Mouse (Mus musculus) heart, embryonic 15.5 days (tissue): ENCODE measurements around the gene Ctc1. TPM values are rescaled to one million over a fixed set of nuclear protein-coding genes. Genes with fewer than 3 reads are reported as not detected.

Experiments
- ATAC-seq: fragments of 200-750 bp; cut with Nextera tagmentation; replicated peaks from 2 replicates; pipeline ENCODE4 v1.8.0; 2017; ENCODE audit warnings: low read depth, moderate TSS enrichment; ENCODE audit not compliant: insufficient number of reproducible peaks, insufficient read depth, low FRiP score
- H3K27ac ChIP-seq: fragments of 300-500 bp; sonication (generic); 2 replicates; pipeline ENCODE4 v1.5.1; 2015; ENCODE audit warnings: mild to moderate bottlenecking, inconsistent platforms
- H3K27me3 ChIP-seq: fragments of 300-500 bp; sonication (generic); 2 replicates; pipeline ENCODE4 v1.6.1; 2015; ENCODE audit warnings: inconsistent platforms
- H3K36me3 ChIP-seq: fragments of 300-500 bp; sonication (generic); 2 replicates; pipeline ENCODE4 v1.6.1; 2015; ENCODE audit warnings: mild to moderate bottlenecking, inconsistent platforms
- H3K4me1 ChIP-seq: fragments of 300-500 bp; sonication (generic); replicated peaks from 2 replicates; pipeline ENCODE4 v1.6.1; 2015; ENCODE audit warnings: inconsistent platforms
- H3K4me2 ChIP-seq: fragments of 300-500 bp; sonication (generic); 2 replicates; pipeline ENCODE4 v1.6.1; 2015; ENCODE audit warnings: inconsistent platforms, mild to moderate bottlenecking, moderate library complexity
- H3K4me3 ChIP-seq: fragments of 300-500 bp; sonication (generic); 2 replicates; pipeline ENCODE4 v1.5.1; 2015; ENCODE audit warnings: mild to moderate bottlenecking, inconsistent platforms
- H3K9ac ChIP-seq: fragments of 300-500 bp; sonication (generic); 2 replicates; pipeline ENCODE4 v1.6.1; 2015; ENCODE audit warnings: mild to moderate bottlenecking, inconsistent platforms
- H3K9me3 ChIP-seq: fragments of 300-500 bp; sonication (generic); replicated peaks from 2 replicates; pipeline ENCODE4 v1.6.1; 2016; ENCODE audit warnings: inconsistent platforms
- WGBS: fragments of 180-500 bp; shearing (Covaris S2); methylation state at CpG from one replicate; pipeline ENCODE4 v1.1.7; 2015; ENCODE audit warnings: mixed read lengths; 5-methylcytosine and 5-hydroxymethylcytosine counted together
- microRNA-seq: library from miRNA; unstranded; fragments of <30 nt; microRNA quantifications from one replicate; pipeline ENCODE4, GENCODE M21; 2016
- polyA plus RNA-seq: library from polyadenylated mRNA; unstranded; fragments of >200 nt; fragmentation: Nextera tagmentation; extraction: Ambion mirVana; gene quantifications from 2 replicates; pipeline ENCODE4 v1.2.1, GENCODE M21; 2015

The Ctc1 gene
- polyA plus RNA-seq, 1 experiment from 2014 or later = 38.3 TPM

DNA sequence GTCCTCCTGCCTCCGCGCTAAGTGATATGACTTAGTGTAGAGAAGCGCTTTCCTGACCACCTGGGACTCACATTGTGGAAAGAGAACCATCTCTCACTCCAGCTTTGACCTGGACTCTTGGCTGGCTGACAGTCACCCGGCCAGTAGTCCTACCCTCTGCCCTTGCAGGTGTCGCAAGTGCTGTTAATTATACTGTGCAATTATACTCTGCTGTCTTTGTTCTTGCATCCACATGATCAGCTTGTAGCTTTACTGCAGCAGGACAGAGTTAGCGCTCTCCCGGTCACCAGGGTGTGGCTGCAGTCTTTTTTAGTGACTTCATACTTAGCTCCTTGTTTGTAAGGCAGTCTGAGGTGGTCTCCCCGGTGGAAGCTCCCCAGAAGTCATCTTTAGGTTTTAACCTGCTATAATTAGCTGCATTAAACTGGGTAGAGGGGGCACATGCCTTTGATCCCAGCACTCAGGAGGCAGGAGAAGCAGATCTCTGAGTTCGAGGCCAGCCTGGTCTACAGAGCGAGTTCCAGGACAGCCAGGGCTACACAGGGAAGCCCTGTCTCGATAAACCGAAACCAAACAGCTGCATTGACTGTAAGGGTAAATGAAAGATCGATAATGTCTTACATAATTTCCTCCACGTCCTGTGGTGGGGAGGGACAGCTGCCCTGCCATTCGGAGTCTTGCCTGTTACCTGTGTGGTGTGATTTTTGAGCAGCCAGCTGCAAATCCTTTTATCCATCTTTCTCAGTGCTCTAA is 64.6 kb downstream of the Ctc1 start:
- no peak for ATAC-seq
- no peak overlapping the region for H3K4me3 ChIP-seq
- H3K36me3 ChIP-seq = no peaks in the 10 kb centered on the region
- no peak overlapping the region for H3K4me2 ChIP-seq
- H3K9ac ChIP-seq = no peak overlapping the region
- no peaks in the 10 kb centered on the region for H3K27me3 ChIP-seq
- H3K9me3 ChIP-seq = no peaks in the 10 kb centered on the region
- peaks cover 12% of the 10 kb centered on the region; the same call in 1 of the 2 replicates for H3K4me1 ChIP-seq
- 73% methylated on average over 15 of the region's 15 CpGs for WGBS
- no peak overlapping the region for H3K27ac ChIP-seq

DNA sequence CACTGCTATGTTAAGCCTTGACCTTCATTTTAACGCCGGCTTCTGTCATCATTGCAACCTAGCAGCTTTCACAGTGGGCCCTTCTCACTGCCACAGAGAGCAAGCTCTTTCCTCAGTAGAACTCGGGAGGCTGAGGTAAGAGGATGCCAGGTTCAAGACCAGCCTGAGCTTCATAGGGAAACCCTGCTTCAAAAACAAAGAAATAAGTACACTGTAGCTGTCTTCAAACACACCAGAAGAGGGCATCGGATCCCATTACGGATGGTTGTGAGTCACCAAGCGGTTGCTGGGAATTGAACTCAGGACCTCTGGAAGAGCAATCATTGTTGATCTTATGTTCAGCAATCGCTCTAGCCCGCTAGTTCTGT is 65.1 kb downstream of the Ctc1 start:
- Histone ChIP-seq H3K4me1 (peaks cover 12% of the 10 kb centered on the region; the same call in 1 of the 2 replicates), H3K9me3 (no peaks in the 10 kb centered on the region), H3K27me3 (no peaks in the 10 kb centered on the region), H3K36me3 (no peaks in the 10 kb centered on the region), H3K4me2 (no peak overlapping the region), H3K4me3 (no peak overlapping the region), H3K27ac (no peak overlapping the region), H3K9ac (no peak overlapping the region)
- 86% methylated on average over 8 of the region's 8 CpGs for WGBS
- ATAC-seq = no peak

GRCm38 (mm10) chr11:69081613-69082012 is 65.9 kb downstream of the Ctc1 start:
- WGBS = 86% methylated on average over 7 of the region's 7 CpGs
- no peak overlapping the region for H3K4me3 ChIP-seq
- no peaks in the 10 kb centered on the region for H3K36me3 ChIP-seq
- H3K4me2 ChIP-seq = no peak overlapping the region
- H3K27me3 ChIP-seq = no peaks in the 10 kb centered on the region
- ATAC-seq = no peak
- H3K27ac ChIP-seq = no peak overlapping the region
- H3K4me1 ChIP-seq = peaks cover 15% of the 10 kb centered on the region
- H3K9ac ChIP-seq = no peak overlapping the region
- no peaks in the 10 kb centered on the region for H3K9me3 ChIP-seq

- no peak for ATAC-seq
- WGBS = 74% methylated on average over 6 of the region's 6 CpGs
- H3K36me3 ChIP-seq = peaks cover 8% of the 10 kb centered on the region
- no peaks in the 10 kb centered on the region for H3K27me3 ChIP-seq
- H3K4me1 ChIP-seq = peaks cover 36% of the 10 kb centered on the region
- H3K9me3 ChIP-seq = no peaks in the 10 kb centered on the region
- no peak overlapping the region for H3K9ac ChIP-seq
- H3K4me2 ChIP-seq = no peak overlapping the region
- no peak overlapping the region for H3K4me3 ChIP-seq
- H3K27ac ChIP-seq = no peak overlapping the region
These were observed 69.9 kb downstream of the Ctc1 start for GRCm38 (mm10) chr11:69085608-69086007.

Small RNAs within 50 kb of the gene (microRNA-seq; reads per million reads assigned to microRNA genes)
- 4.4 reads per million, percentile 15 among the genes with 10 or more reads in this experiment for gene Mir3062

Other genes starting within 250 kb of the Ctc1 start
- gene Ndel1, start 144.1 kb upstream of the Ctc1 start, polyA plus RNA-seq = 65.5 and 69.3 TPM in 2 replicates
- gene Rnf222, start 127.4 kb upstream of the Ctc1 start, polyA plus RNA-seq = 0.05 and 0.19 TPM in 2 replicates
- gene Rpl26, start 114.3 kb upstream of the Ctc1 start, polyA plus RNA-seq = 507 and 557 TPM in 2 replicates
- not detected in 2 replicates for gene Odf4, start 88.8 kb upstream of the Ctc1 start, polyA plus RNA-seq
- 10.8 and 12.7 TPM in 2 replicates for gene Arhgef15, start 58.4 kb upstream of the Ctc1 start, polyA plus RNA-seq
- gene Slc25a35, start 47.8 kb upstream of the Ctc1 start, polyA plus RNA-seq = 2.0 and 2.2 TPM in 2 replicates
- gene Rangrf, start 40.7 kb upstream of the Ctc1 start, polyA plus RNA-seq = 67.4 and 78.4 TPM in 2 replicates
- gene Pfas, start 7.5 kb upstream of the Ctc1 start, polyA plus RNA-seq = 14.9 and 18.7 TPM in 2 replicates
- 64.3 and 92.4 TPM in 2 replicates for gene Aurkb, start 29.7 kb downstream of the Ctc1 start, polyA plus RNA-seq
- 10.5 and 11.7 TPM in 2 replicates for gene Borcs6, start 43.8 kb downstream of the Ctc1 start, polyA plus RNA-seq
- 37.0 and 40.9 TPM in 2 replicates for gene Tmem107, start 54.9 kb downstream of the Ctc1 start, polyA plus RNA-seq
- 82.2 and 96.4 TPM in 2 replicates for gene Vamp2, start 72.6 kb downstream of the Ctc1 start, polyA plus RNA-seq
- gene Per1, start 79.3 kb downstream of the Ctc1 start, polyA plus RNA-seq = 16.1 and 25.2 TPM in 2 replicates
- 0.52 and 0.57 TPM in 2 replicates for gene Hes7, start 104.5 kb downstream of the Ctc1 start, polyA plus RNA-seq
- 0.51 and 0.60 TPM in 2 replicates for gene 9130213A22Rik, start 106.7 kb downstream of the Ctc1 start, polyA plus RNA-seq
- 0.18 and 0.37 TPM in 2 replicates for gene Aloxe3, start 110.0 kb downstream of the Ctc1 start, polyA plus RNA-seq
- gene Alox12b, start 141.1 kb downstream of the Ctc1 start, polyA plus RNA-seq = 0.05 TPM in 2 replicates
- 1.9 and 2.1 TPM in 2 replicates for gene Alox8, start 181.9 kb downstream of the Ctc1 start, polyA plus RNA-seq
- 0.08 and 0.13 TPM in 2 replicates for gene Gucy2e, start 221.1 kb downstream of the Ctc1 start, polyA plus RNA-seq